Mouse (Mus musculus) megakaryocyte-erythroid progenitor cell, adult 5-6 weeks (primary cell): ENCODE data around the gene Chaf1a. TPM values are rescaled to one million over a fixed set of nuclear protein-coding genes. Genes with fewer than 3 reads are reported as not detected.

ENCODE experiments used
- ATAC-seq: replicated peaks from 2 replicates; pipeline ENCODE4 v1.8.0; 2016; ENCODE audit warnings: mild to moderate bottlenecking, inconsistent platforms; ENCODE audit not compliant: severe bottlenecking, poor library complexity, low FRiP score, low TSS enrichment
- total RNA-seq, 2 experiments: library from RNA; stranded (forward) in 1 of 2; stranded (reverse) in 1 of 2; fragments of 200-1000, 215-1000 nt in 1 of 2; fragments of >200 nt in 1 of 2; fragmentation: Nextera tagmentation in 1 of 2; gene quantifications; 2 replicates each; pipeline ENCODE4 v1.2.3; 2014 to 2017

Gene Chaf1a
- total RNA-seq, 2 experiments from 2014 or later = 37.5 to 46.9 TPM

GRCm38 (mm10) chr17:56017848-56018247, 22.4 kb upstream of the Chaf1a start:
- ATAC-seq = no peak

GRCm38 (mm10) chr17:56018347-56019131, 21.7 kb upstream of the Chaf1a start:
- ATAC-seq = peak; percentile 42

- no peak for ATAC-seq
Observed at GRCm38 (mm10) chr17:56020400-56021084, 19.7 kb upstream of the Chaf1a start.

- no peak for ATAC-seq
Observed at GRCm38 (mm10) chr17:56021161-56021910, 18.9 kb upstream of the Chaf1a start.

GRCm38 (mm10) chr17:56022131-56022988, 17.9 kb upstream of the Chaf1a start:
- no peak for ATAC-seq

GRCm38 (mm10) chr17:56022989-56023290, 17.3 kb upstream of the Chaf1a start:
- no peak for ATAC-seq

- no peak for ATAC-seq
Observed at GRCm38 (mm10) chr17:56023386-56023785, 16.9 kb upstream of the Chaf1a start.

GRCm38 (mm10) chr17:56024476-56024875, 15.8 kb upstream of the Chaf1a start:
- ATAC-seq = no peak

- ATAC-seq = no peak
Observed at GRCm38 (mm10) chr17:56024931-56025330, 15.3 kb upstream of the Chaf1a start.

- no peak for ATAC-seq
Observed at GRCm38 (mm10) chr17:56026303-56026702, 13.9 kb upstream of the Chaf1a start.

GRCm38 (mm10) chr17:56026881-56027280, 13.4 kb upstream of the Chaf1a start:
- no peak for ATAC-seq

- ATAC-seq = no peak
Observed at GRCm38 (mm10) chr17:56027801-56028441, 12.3 kb upstream of the Chaf1a start.

- ATAC-seq = peak; percentile 1
Observed at GRCm38 (mm10) chr17:56030238-56030870, 9.9 kb upstream of the Chaf1a start.

- peak; percentile 73 for ATAC-seq
Observed at GRCm38 (mm10) chr17:56030919-56031318, 9.3 kb upstream of the Chaf1a start.

GRCm38 (mm10) chr17:56031431-56031830, 8.8 kb upstream of the Chaf1a start:
- ATAC-seq = no peak

- ATAC-seq = no peak
Observed at GRCm38 (mm10) chr17:56032127-56032733, 8.0 kb upstream of the Chaf1a start.

GRCm38 (mm10) chr17:56032831-56033230, 7.4 kb upstream of the Chaf1a start:
- no peak for ATAC-seq

- ATAC-seq = no peak
Observed at GRCm38 (mm10) chr17:56034040-56034725, 6.1 kb upstream of the Chaf1a start.
